Mouse (Mus musculus): ENCODE results near the gene Tyw1.

The Tyw1 gene

GRCm38 (mm10) chr5:130320485-130320884 lies 65.1 kb downstream of the Tyw1 start:
- no peak for DNase-seq

- DNase-seq = no peak
Observed at GRCm38 (mm10) chr5:130325486-130325885, 70.1 kb downstream of the Tyw1 start.

- no peak for DNase-seq
Observed at GRCm38 (mm10) chr5:130327615-130328263, 72.3 kb downstream of the Tyw1 start.

GRCm38 (mm10) chr5:130328366-130328765 lies 72.9 kb downstream of the Tyw1 start:
- no peak for DNase-seq

GRCm38 (mm10) chr5:130329889-130330288 lies 74.5 kb downstream of the Tyw1 start:
- no peak for DNase-seq

- no peak for DNase-seq
Observed at GRCm38 (mm10) chr5:130330801-130331200, 75.4 kb downstream of the Tyw1 start.

GRCm38 (mm10) chr5:130331206-130331605 lies 75.8 kb downstream of the Tyw1 start:
- DNase-seq = no peak

GRCm38 (mm10) chr5:130333566-130333965 lies 78.1 kb downstream of the Tyw1 start:
- no peak for DNase-seq

- no peak for DNase-seq
Observed at GRCm38 (mm10) chr5:130333971-130334370, 78.6 kb downstream of the Tyw1 start.

- no peak for DNase-seq
Observed at GRCm38 (mm10) chr5:130335462-130335861, 80.0 kb downstream of the Tyw1 start.

- DNase-seq = no peak
Observed at GRCm38 (mm10) chr5:130340656-130341055, 85.2 kb downstream of the Tyw1 start.

GRCm38 (mm10) chr5:130344999-130345398 lies 89.6 kb downstream of the Tyw1 start:
- no peak for DNase-seq

- DNase-seq = no peak
Observed at GRCm38 (mm10) chr5:130345871-130346270, 90.5 kb downstream of the Tyw1 start.

- no peak for DNase-seq
Observed at GRCm38 (mm10) chr5:130355223-130355622, 99.8 kb downstream of the Tyw1 start.

- no peak for DNase-seq
Observed at GRCm38 (mm10) chr5:130363111-130363510, 107.7 kb downstream of the Tyw1 start.

- no peak for DNase-seq
Observed at GRCm38 (mm10) chr5:130363773-130364172, 108.4 kb downstream of the Tyw1 start.

GRCm38 (mm10) chr5:130368236-130368635 lies 112.8 kb downstream of the Tyw1 start:
- DNase-seq = no peak

GRCm38 (mm10) chr5:130369237-130369636 lies 113.8 kb downstream of the Tyw1 start, which contains the start of gene Caln1:
Caln1 (plus strand) TSS chr5:130369455.
- no peak for DNase-seq

- no peak for DNase-seq
Observed at GRCm38 (mm10) chr5:130375411-130375810, 120.0 kb downstream of the Tyw1 start.

- no peak for DNase-seq
Observed at GRCm38 (mm10) chr5:130384222-130384912, 128.9 kb downstream of the Tyw1 start, which contains the start of gene A330070K13Rik. A330070K13Rik (minus strand) TSS chr5:130384631.

- DNase-seq = no peak
Observed at GRCm38 (mm10) chr5:130386418-130386817, 131.0 kb downstream of the Tyw1 start.

All from heart, adult 11 months (tissue).